Mouse (Mus musculus) thymus, adult 2 months (tissue): ENCODE measurements around the gene Notch3.
"Not testable (repeated sequence)": the region's sequence is repeated elsewhere in the genome, so short reads cannot be mapped to it uniquely, and the experiment has no call there.

Experiments used
- CTCF ChIP-seq: fragments of 200-500 bp; IDR thresholded peaks from 2 replicates; pipeline ENCODE4 v1.5.1; 2012; ENCODE audit warnings: mild to moderate bottlenecking, control low read depth, low read length, moderate library complexity, borderline replicate concordance; ENCODE audit not compliant: control insufficient read depth, poor library complexity, insufficient read depth; ENCODE audit errors: extremely low read depth
- POLR2A ChIP-seq: fragments of 200-500 bp; IDR thresholded peaks from 2 replicates; pipeline ENCODE4 v1.6.1; 2012; ENCODE audit warnings: mild to moderate bottlenecking, low read length, control low read depth, moderate library complexity; ENCODE audit not compliant: control insufficient read depth, poor library complexity, insufficient read depth; ENCODE audit errors: extremely low read depth

DNA sequence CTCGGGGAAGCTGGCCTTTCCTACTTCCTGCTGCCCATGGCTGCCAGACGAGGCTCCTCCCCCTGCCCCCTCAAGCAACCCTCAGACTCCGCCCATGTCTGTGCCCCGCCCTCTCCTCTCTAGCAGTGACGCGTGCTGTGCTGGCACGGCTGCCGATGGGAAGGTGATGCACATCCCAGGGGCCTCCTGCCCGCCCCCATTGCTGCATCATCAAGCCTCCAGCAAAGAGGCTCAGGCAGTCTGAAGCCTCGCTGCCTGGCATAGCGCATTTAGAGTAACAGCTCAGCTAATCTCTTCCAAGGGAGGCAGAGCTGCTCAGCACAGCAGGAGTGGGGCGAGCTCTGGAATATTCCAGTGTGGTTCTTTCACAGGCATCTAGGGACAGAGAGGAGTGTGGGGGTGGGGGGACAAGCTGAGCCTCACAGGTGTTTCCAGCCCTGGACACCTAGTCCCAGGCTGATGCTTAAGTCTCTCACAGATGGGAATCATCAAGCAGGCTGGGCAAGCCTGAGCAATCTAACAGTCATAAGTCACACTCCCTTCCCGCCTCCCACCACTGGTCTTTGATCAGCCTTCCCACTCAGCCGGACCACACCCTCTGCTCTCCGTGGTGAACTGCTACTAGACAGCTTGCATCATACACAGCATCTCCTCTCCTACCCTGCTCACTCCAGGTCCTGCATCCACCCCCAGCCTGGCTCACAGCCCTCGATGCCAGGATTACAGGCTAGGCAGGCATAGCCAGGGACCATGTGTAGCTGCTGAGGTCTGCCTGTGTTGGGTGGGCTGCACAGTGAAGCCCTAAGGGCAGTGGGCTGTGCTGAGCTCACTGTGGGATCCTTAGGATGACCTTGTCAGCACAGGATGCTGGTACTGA, 75.0 kb downstream of the Notch3 start:
- TF ChIP-seq CTCF, result not testable (repeated sequence)
- TF ChIP-seq POLR2A, result peak; percentile 47; the same call in 1 of the 2 replicates
